Mouse (Mus musculus) heart, adult 9 months (tissue): ENCODE data around the gene Gucy2g.

Experiments
- DNase-seq, 2 experiments: peaks; one replicate each; pipeline ENCODE4 v3.0.0; 2022; ENCODE audit warnings: low spot score in 2 of 2

The Gucy2g gene

GRCm38 (mm10) chr19:55247991-55248520, 7.0 kb upstream of the Gucy2g start:
- no peak for DNase-seq

GRCm38 (mm10) chr19:55247563-55247962, 6.5 kb upstream of the Gucy2g start:
- DNase-seq: no peak

- DNase-seq: peak; percentile 86 to 91
Observed at GRCm38 (mm10) chr19:55244791-55245231, 3.8 kb upstream of the Gucy2g start.

DNA sequence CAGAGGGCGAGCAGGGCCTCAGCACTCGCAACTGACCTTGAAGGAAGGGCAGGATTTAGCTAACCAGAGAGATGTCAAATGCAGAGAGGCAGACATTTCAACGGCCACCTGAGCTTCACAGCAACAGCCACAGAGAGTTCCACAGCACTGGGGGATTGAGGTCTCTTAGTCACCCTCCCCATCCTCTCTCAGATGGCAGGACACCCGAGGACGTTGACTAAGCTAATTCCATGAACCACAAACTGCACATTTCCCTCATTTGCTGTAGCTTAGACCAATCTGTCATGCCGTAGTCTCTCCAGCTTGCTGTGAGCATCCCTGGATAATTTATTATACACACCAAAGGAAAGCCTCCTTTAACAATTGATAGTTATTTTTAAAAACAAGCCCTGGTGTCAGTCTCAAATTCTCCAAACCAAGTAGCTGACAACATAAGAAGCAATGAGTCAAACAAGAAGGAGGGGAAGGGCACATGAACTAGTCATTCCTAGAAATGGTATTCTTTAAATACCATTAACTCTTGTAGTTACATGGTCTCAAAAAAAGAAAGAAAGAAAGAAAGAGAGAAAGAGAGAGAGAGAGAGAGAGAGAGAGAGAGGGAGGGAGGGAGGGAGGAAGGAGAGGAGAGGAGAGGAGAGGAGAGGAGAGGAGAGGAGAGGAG, 1.1 kb downstream of the Gucy2g start:
- DNase-seq: no peak

- no peak for DNase-seq
Observed at GRCm38 (mm10) chr19:55236564-55236963, 4.5 kb downstream of the Gucy2g start.

GRCm38 (mm10) chr19:55236026-55236425, 5.0 kb downstream of the Gucy2g start:
- DNase-seq: no peak

DNA sequence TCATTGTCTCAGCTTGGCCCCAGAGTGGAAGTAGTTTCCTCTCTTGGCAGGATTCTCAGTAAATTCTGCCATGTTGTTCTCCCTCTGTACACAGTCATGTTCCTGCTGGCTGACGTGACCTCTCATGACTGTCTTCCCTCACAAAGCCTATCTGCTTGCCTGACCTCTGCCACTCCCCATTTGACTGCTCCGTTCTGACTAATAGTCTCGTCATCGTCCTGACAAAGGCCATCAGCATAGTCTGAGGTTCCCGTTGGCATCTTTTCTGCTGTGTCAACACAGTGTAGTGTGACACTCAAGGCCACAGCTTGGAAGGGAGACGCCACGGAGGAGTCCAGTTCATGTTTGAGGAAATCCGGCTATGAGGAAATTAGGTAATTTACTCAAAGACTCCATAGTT, 8.9 kb downstream of the Gucy2g start:
- peak; percentile 44 to 56 for DNase-seq

- DNase-seq: no peak
Observed at GRCm38 (mm10) chr19:55231081-55231480, 10.0 kb downstream of the Gucy2g start.

DNA sequence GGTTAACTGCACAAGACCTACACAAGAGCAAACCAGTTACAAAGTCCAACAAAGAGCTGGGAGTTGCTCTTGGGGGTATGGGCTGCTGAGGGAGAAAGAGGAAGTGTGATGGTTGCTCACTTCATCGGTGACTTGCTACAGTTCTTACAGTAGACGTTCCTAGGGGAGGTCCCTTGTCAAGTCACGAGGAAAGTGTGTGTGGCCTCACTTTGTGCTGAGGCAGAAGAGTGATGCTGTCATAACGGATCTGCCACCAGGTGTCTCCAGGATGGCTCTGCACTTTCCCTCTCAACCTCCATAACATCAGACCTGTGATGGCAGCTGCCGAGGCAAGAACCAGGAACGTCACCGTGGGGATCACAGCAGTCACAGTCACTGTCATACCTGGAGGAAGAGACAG, 13.9 kb downstream of the Gucy2g start:
- DNase-seq: no peak

GRCm38 (mm10) chr19:55226621-55227020, 14.4 kb downstream of the Gucy2g start:
- DNase-seq: no peak

DNA sequence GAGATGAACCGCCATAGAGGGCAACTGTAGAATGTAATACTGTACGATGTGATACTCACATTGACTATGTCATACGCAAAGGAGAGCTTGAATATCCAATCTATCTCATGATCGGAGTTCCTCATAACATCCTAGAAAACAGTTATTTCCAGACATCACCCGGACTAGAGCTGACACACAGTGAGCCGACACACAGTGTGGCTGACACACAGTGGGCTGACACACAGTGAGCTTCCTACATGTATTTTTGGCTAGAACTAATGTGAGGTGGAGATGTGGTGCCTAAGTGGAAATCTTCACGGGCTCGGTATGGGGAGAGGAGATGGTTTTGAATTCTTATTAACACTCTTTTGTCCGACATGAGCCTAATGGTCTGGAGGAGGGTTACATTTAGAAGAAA, 18.8 kb downstream of the Gucy2g start:
- no peak for DNase-seq

DNA sequence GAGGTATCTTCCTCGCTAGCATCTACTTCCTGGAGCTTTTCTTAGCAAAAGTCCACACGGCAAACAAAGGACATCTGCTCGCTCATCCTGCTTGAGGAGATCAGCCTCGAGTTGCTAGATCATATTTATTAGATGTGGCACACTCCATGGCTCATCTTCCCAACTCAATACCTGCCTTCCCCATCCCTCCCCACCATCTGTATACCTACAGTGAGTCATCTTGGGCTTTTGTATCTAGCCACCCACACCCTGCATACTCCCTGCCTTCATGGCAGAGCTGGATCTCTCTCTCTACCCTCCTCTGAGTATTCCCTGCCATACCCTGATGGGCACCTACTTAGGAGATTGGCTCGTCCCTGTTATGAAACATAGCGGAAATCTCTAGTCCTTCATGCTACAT, 19.8 kb downstream of the Gucy2g start:
- DNase-seq: no peak

DNA sequence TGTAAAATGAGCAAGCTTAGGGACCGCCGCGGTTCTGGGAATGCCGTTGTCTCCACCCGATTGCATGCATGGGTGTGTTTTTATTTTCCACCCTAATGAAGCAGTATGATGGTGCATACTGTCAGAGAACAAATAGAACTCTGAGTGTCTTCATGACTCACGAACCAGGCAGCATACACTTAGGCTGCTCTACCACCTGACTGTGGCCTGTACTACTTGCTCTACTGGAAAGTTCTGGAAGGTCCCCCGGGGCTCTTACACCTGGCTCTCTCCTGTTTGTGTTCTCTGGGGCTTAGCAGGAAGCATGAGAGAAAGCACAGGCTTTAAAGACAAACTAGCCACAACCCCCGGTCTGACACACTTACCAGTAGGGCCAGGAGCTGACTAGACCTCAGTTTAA, 21.7 kb downstream of the Gucy2g start:
- no peak for DNase-seq

GRCm38 (mm10) chr19:55218741-55219221, 22.3 kb downstream of the Gucy2g start:
- no peak for DNase-seq

GRCm38 (mm10) chr19:55218192-55218739, 22.8 kb downstream of the Gucy2g start:
- DNase-seq: peak; percentile 55 to 77

DNA sequence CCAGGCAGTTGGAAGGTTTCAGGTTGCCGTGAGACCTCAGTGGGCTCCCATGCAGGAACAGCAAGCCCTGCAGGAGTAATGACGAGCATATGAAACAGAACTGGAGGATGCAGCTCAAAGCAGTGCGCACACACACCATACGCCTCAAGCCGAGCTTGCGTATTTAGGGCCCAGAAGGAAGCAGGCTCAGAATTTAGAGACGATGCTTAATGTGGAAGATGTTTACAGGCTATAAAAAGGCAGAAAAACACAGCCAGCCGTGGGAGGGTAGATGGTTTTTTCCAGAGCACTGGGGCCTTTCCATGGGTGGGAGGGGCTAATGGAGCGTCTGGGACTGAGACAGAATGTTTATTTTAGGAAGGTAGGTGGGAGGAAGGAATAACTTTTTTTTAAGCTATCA, 23.7 kb downstream of the Gucy2g start:
- no peak for DNase-seq

- no peak for DNase-seq
Observed at GRCm38 (mm10) chr19:55216876-55217275, 24.2 kb downstream of the Gucy2g start.

DNA sequence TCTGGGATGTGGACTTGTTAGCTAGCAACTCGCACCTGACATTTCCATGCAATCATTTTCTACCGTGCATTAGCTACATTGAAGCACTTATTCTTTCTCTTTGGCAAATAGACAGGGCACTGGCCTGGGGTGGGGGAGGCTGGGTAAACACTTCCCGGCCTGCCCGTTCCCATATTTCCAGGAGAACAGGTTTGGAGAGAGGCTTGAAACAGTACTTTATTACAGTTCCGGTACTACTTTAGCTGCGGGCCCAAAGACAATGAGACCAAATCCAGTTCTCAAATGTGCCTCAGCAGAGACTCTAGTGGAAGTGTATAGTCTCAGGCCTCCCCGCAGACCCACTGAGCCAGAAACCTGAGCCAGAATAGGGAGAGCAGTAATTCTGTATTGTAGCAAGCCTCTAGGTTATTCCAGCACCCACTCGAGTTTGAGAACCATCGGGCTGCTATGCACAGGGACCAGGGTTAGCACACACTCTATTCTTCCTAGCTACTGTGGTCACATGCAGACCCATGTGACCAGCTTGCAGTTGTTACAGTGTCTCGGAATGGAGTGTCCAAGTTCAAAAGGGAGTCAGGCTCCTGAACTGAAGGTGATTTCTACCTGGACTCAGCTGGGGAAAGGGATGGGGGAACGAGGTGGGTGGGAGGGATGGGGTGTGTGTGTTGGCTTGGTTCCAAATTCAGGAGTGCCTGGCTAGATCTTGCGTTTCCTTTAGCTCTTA, 27.3 kb downstream of the Gucy2g start:
- no peak for DNase-seq

GRCm38 (mm10) chr19:55211698-55212097, 29.3 kb downstream of the Gucy2g start:
- no peak for DNase-seq

- no peak for DNase-seq
Observed at GRCm38 (mm10) chr19:55209084-55209483, 32.0 kb downstream of the Gucy2g start.

DNA sequence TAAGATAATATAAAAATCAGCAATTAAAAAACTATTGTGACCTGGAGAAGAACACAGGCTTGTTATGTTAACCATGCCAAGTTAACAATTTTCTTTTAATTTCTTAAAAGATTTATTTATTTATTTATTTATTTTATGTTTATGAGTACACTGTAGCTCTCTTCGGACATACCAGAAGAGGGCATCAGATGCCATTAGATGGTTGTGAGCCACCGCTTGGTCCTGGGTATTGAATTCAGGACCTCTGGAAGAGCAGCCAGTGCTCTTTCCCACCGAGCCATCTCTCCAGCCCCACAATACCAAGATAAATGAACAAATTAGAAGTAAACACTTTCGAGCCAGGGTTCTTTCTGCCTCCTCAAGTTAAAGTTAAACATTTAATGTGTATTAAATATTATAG, 32.4 kb downstream of the Gucy2g start:
- no peak for DNase-seq

GRCm38 (mm10) chr19:55207746-55208538, 33.1 kb downstream of the Gucy2g start:
- no peak for DNase-seq
